Mouse (Mus musculus) MEL (cell line): Measurements from ENCODE around the gene Slc1a4. TPM values are rescaled to one million over a fixed set of nuclear protein-coding genes. Genes with fewer than 3 reads are reported as not detected.

Experiments used
- DNase-seq: peaks from one replicate; pipeline ENCODE4 v3.0.0; 2011; ENCODE audit warnings: low read depth, low spot score
- H3K27ac ChIP-seq: 2 replicates; pipeline ENCODE4 v1.5.1; 2012; ENCODE audit warnings: low read depth, mild to moderate bottlenecking, control low read depth, low read length, moderate library complexity; ENCODE audit not compliant: control insufficient read depth
- H3K27me3 ChIP-seq, 2 experiments: fragments of 150-350 bp in 1 of 2; sonication (generic) in 1 of 2; 2 replicates each; pipeline ENCODE4 v1.6.1; 2012; ENCODE audit warnings: low read length in 2 of 2, mild to moderate bottlenecking in 2 of 2, improper control_type of control experiment in 1 of 2, moderate library complexity in 1 of 2; ENCODE audit not compliant: insufficient read depth in 2 of 2, control insufficient read depth in 1 of 2
- H3K36me3 ChIP-seq, 2 experiments: 2 replicates each; pipeline ENCODE4 v1.6.1; 2012 to 2014; ENCODE audit warnings: low read length in 2 of 2, improper control_type of control experiment in 1 of 2, inconsistent platforms in 1 of 2, mild to moderate bottlenecking in 1 of 2; ENCODE audit not compliant: insufficient read depth in 2 of 2, control insufficient read depth in 1 of 2
- H3K4me1 ChIP-seq, 2 experiments: fragments of 150-350 bp in 1 of 2; sonication (generic) in 1 of 2; 2 replicates each; pipeline ENCODE4 v1.6.1; 2012; ENCODE audit warnings: low read length in 2 of 2, improper control_type of control experiment in 1 of 2, mild to moderate bottlenecking in 1 of 2; ENCODE audit not compliant: insufficient read depth in 2 of 2, control insufficient read depth in 1 of 2
- H3K4me3 ChIP-seq, 2 experiments: fragments of 150-350 bp in 1 of 2; sonication (generic) in 1 of 2; 2 replicates each; pipeline ENCODE4 v1.5.1; 2012; ENCODE audit warnings: low read depth in 2 of 2, low read length in 2 of 2, mild to moderate bottlenecking in 2 of 2, moderate library complexity in 2 of 2, control low read depth in 1 of 2, improper control_type of control experiment in 1 of 2; ENCODE audit not compliant: control insufficient read depth in 1 of 2, insufficient read depth in 1 of 2
- H3K79me2 ChIP-seq: 2 replicates; pipeline ENCODE4 v1.6.1; 2012; ENCODE audit warnings: mild to moderate bottlenecking, low read length, moderate library complexity; ENCODE audit not compliant: control insufficient read depth, poor library complexity, insufficient read depth
- H3K9ac ChIP-seq: 2 replicates; pipeline ENCODE4 v1.6.1; 2012; ENCODE audit warnings: low read depth, mild to moderate bottlenecking, control low read depth, low read length, moderate library complexity; ENCODE audit not compliant: control insufficient read depth, poor library complexity, severe bottlenecking
- H3K9me3 ChIP-seq: fragments of 150-350 bp; sonication (generic); replicated peaks from 2 replicates; pipeline ENCODE4 v1.6.1; 2012; ENCODE audit warnings: mild to moderate bottlenecking, low read length, improper control_type of control experiment, moderate library complexity; ENCODE audit not compliant: insufficient read depth
- BHLHE40 ChIP-seq: IDR thresholded peaks from 2 replicates; pipeline ENCODE4 v1.6.1; 2012; ENCODE audit warnings: low read depth, mild to moderate bottlenecking, inconsistent platforms, low read length, improper control_type of control experiment, borderline replicate concordance
- CHD1 ChIP-seq: IDR thresholded peaks from 2 replicates; pipeline ENCODE4 v1.6.1; 2012; ENCODE audit warnings: low read depth, mild to moderate bottlenecking, inconsistent platforms, low read length, improper control_type of control experiment
- CHD2 ChIP-seq: IDR thresholded peaks from 2 replicates; pipeline ENCODE4 v1.6.1; 2011; ENCODE audit warnings: low read length, improper control_type of control experiment
- CTCF ChIP-seq, 3 experiments: IDR thresholded peaks in 2 of 3; conservative IDR thresholded peaks in 1 of 3; 2 replicates each; pipeline ENCODE4 v1.5.1; 2011 to 2012; ENCODE audit warnings: low read length in 3 of 3, low read depth in 2 of 3, mild to moderate bottlenecking in 2 of 3, improper control_type of control experiment in 1 of 3, inconsistent platforms in 1 of 3, mixed read lengths in 1 of 3, moderate library complexity in 1 of 3; ENCODE audit not compliant: control insufficient read depth in 1 of 3, insufficient read depth in 1 of 3, poor library complexity in 1 of 3, severe bottlenecking in 1 of 3
- E2F4 ChIP-seq: IDR thresholded peaks from 2 replicates; pipeline ENCODE4 v1.6.1; 2011; ENCODE audit warnings: low read depth, low read length, improper control_type of control experiment, borderline replicate concordance
- ELF1 ChIP-seq: IDR thresholded peaks from 2 replicates; pipeline ENCODE4 v1.6.1; 2014; ENCODE audit warnings: low read depth, mild to moderate bottlenecking, inconsistent platforms, low read length, improper control_type of control experiment, moderate library complexity
- EP300 ChIP-seq, 2 experiments: IDR thresholded peaks; 2 replicates each; pipeline ENCODE4 v1.6.1; 2011; ENCODE audit warnings: improper control_type of control experiment in 2 of 2, low read length in 2 of 2, low read depth in 1 of 2, mild to moderate bottlenecking in 1 of 2
- ETS1 ChIP-seq: IDR thresholded peaks from 2 replicates; pipeline ENCODE4 v1.6.1; 2012; ENCODE audit warnings: low read depth, mild to moderate bottlenecking, inconsistent platforms, low read length, improper control_type of control experiment, moderate library complexity
- GABPA ChIP-seq: IDR thresholded peaks from 2 replicates; pipeline ENCODE4 v1.6.1; 2012; ENCODE audit warnings: low read depth, mild to moderate bottlenecking, inconsistent platforms, low read length, improper control_type of control experiment, moderate library complexity
- GATA1 ChIP-seq: IDR thresholded peaks from 2 replicates; pipeline ENCODE4 v1.6.1; 2011; ENCODE audit warnings: low read depth, low read length, improper control_type of control experiment
- HCFC1 ChIP-seq: IDR thresholded peaks from 2 replicates; pipeline ENCODE4 v1.6.1; 2012; ENCODE audit warnings: low read depth, mild to moderate bottlenecking, inconsistent platforms, low read length, improper control_type of control experiment, moderate library complexity
- JUND ChIP-seq: IDR thresholded peaks from 2 replicates; pipeline ENCODE4 v1.6.1; 2011; ENCODE audit warnings: low read depth, mild to moderate bottlenecking, improper control_type of control experiment, low read length
- KAT2A ChIP-seq: conservative IDR thresholded peaks from 2 replicates; pipeline ENCODE4 v1.6.1; 2012; ENCODE audit warnings: low read depth, low read length, improper control_type of control experiment, inconsistent platforms
- MAFK ChIP-seq: IDR thresholded peaks from 2 replicates; pipeline ENCODE4 v1.6.1; 2011; ENCODE audit warnings: low read depth, mild to moderate bottlenecking, low read length, improper control_type of control experiment, borderline replicate concordance
- MAZ ChIP-seq: IDR thresholded peaks from 2 replicates; pipeline ENCODE4 v1.6.1; 2012; ENCODE audit warnings: low read depth, mild to moderate bottlenecking, inconsistent platforms, low read length, improper control_type of control experiment
- MEF2A ChIP-seq: IDR thresholded peaks from 2 replicates; pipeline ENCODE4 v1.6.1; 2014; ENCODE audit warnings: low read depth, mild to moderate bottlenecking, inconsistent platforms, low read length, improper control_type of control experiment; ENCODE audit not compliant: poor library complexity, insufficient replicate concordance, severe bottlenecking; ENCODE audit errors: extremely low read depth
- MXI1 ChIP-seq: IDR thresholded peaks from 2 replicates; pipeline ENCODE4 v1.6.1; 2011; ENCODE audit warnings: mild to moderate bottlenecking, low read depth, low read length, improper control_type of control experiment
- MYB ChIP-seq: IDR thresholded peaks from 2 replicates; pipeline ENCODE4 v1.6.1; 2011; ENCODE audit warnings: mild to moderate bottlenecking, low read depth, low read length, improper control_type of control experiment
- MYC ChIP-seq: IDR thresholded peaks from 2 replicates; pipeline ENCODE4 v1.6.1; 2011; ENCODE audit warnings: low read depth, mild to moderate bottlenecking, low read length, improper control_type of control experiment, moderate library complexity
- NRF1 ChIP-seq: IDR thresholded peaks from 2 replicates; pipeline ENCODE4 v1.6.1; 2014; ENCODE audit warnings: low read depth, mild to moderate bottlenecking, inconsistent platforms, low read length, improper control_type of control experiment, moderate library complexity; ENCODE audit not compliant: poor library complexity, insufficient read depth, severe bottlenecking
- POLR2A ChIP-seq, 2 experiments: IDR thresholded peaks; 2 replicates each; pipeline ENCODE4 v1.6.1; 2011 to 2012; ENCODE audit warnings: low read length in 2 of 2, mild to moderate bottlenecking in 2 of 2, control low read depth in 1 of 2, improper control_type of control experiment in 1 of 2, low read depth in 1 of 2, moderate library complexity in 1 of 2; ENCODE audit not compliant: control insufficient read depth in 1 of 2, insufficient read depth in 1 of 2, poor library complexity in 1 of 2
- POLR2AphosphoS2 ChIP-seq: IDR thresholded peaks from 2 replicates; pipeline ENCODE4 v1.6.1; 2011; ENCODE audit warnings: low read length, improper control_type of control experiment
- POLR2AphosphoS5 ChIP-seq: IDR thresholded peaks from 2 replicates; pipeline ENCODE4 v1.6.1; 2012; ENCODE audit warnings: low read depth, borderline replicate concordance, mild to moderate bottlenecking, inconsistent platforms, low read length, moderate library complexity, mixed read lengths
- RAD21 ChIP-seq: IDR thresholded peaks from 2 replicates; pipeline ENCODE4 v1.6.1; 2011; ENCODE audit warnings: mild to moderate bottlenecking, low read depth, low read length, improper control_type of control experiment
- RCOR1 ChIP-seq: IDR thresholded peaks from 2 replicates; pipeline ENCODE4 v1.6.1; 2012; ENCODE audit warnings: low read depth, mild to moderate bottlenecking, inconsistent platforms, low read length, improper control_type of control experiment
- SIN3A ChIP-seq: IDR thresholded peaks from 2 replicates; pipeline ENCODE4 v1.6.1; 2012; ENCODE audit warnings: low read length, improper control_type of control experiment, inconsistent platforms
- SMC3 ChIP-seq: IDR thresholded peaks from 2 replicates; pipeline ENCODE4 v1.6.1; 2011; ENCODE audit warnings: low read depth, low read length, improper control_type of control experiment
- TAL1 ChIP-seq: IDR thresholded peaks from 2 replicates; pipeline ENCODE4 v1.6.1; 2012; ENCODE audit warnings: mild to moderate bottlenecking, inconsistent platforms, low read length, moderate library complexity, mixed read lengths
- TBP ChIP-seq: IDR thresholded peaks from 2 replicates; pipeline ENCODE4 v1.8.0; 2011; ENCODE audit warnings: low read depth, low read length, improper control_type of control experiment
- TCF12 ChIP-seq: IDR thresholded peaks from 2 replicates; pipeline ENCODE4 v1.6.1; 2014; ENCODE audit warnings: low read depth, mild to moderate bottlenecking, inconsistent platforms, low read length, improper control_type of control experiment, moderate library complexity
- UBTF ChIP-seq: IDR thresholded peaks from 2 replicates; pipeline ENCODE4 v1.6.1; 2012; ENCODE audit warnings: low read depth, mild to moderate bottlenecking, inconsistent platforms, low read length, improper control_type of control experiment, moderate library complexity, borderline replicate concordance; ENCODE audit not compliant: insufficient read depth
- ZC3H11A ChIP-seq: IDR thresholded peaks from 2 replicates; pipeline ENCODE4 v1.6.1; 2012; ENCODE audit warnings: low read depth, mild to moderate bottlenecking, inconsistent platforms, low read length, improper control_type of control experiment
- ZKSCAN1 ChIP-seq: IDR thresholded peaks from 2 replicates; pipeline ENCODE4 v1.6.1; 2012; ENCODE audit warnings: low read depth, mild to moderate bottlenecking, inconsistent platforms, low read length, improper control_type of control experiment, moderate library complexity
- ZMIZ1 ChIP-seq: IDR thresholded peaks from 2 replicates; pipeline ENCODE4 v1.6.1; 2012; ENCODE audit warnings: low read depth, mild to moderate bottlenecking, inconsistent platforms, low read length, improper control_type of control experiment, moderate library complexity
- ZNF384 ChIP-seq: IDR thresholded peaks from 2 replicates; pipeline ENCODE4 v1.6.1; 2012; ENCODE audit warnings: low read depth, mild to moderate bottlenecking, inconsistent platforms, low read length, improper control_type of control experiment
- polyA plus RNA-seq, 2 experiments: library from polyadenylated mRNA; stranded (reverse) in 1 of 2; unstranded in 1 of 2; fragments of >175 nt in 1 of 2; fragments of >200 nt in 1 of 2; gene quantifications; 2 replicates each; pipeline versions ENCODE4 v1.2.1 to v1.2.4; 2012; ENCODE audit warnings: low replicate concordance in 2 of 2, low read depth in 1 of 2; ENCODE audit not compliant: insufficient read length in 2 of 2, insufficient read depth in 1 of 2, missing spikeins in 1 of 2
- total RNA-seq: library from RNA; depleted of rRNA; stranded (reverse); fragments of 300-350 nt; gene quantifications from 2 replicates; pipeline ENCODE4 v1.2.3, GENCODE M21; 2012

The Slc1a4 gene
- total and polyA plus RNA-seq, 3 experiments: 21.7 to 32.3 TPM; not detected in 1

DNA sequence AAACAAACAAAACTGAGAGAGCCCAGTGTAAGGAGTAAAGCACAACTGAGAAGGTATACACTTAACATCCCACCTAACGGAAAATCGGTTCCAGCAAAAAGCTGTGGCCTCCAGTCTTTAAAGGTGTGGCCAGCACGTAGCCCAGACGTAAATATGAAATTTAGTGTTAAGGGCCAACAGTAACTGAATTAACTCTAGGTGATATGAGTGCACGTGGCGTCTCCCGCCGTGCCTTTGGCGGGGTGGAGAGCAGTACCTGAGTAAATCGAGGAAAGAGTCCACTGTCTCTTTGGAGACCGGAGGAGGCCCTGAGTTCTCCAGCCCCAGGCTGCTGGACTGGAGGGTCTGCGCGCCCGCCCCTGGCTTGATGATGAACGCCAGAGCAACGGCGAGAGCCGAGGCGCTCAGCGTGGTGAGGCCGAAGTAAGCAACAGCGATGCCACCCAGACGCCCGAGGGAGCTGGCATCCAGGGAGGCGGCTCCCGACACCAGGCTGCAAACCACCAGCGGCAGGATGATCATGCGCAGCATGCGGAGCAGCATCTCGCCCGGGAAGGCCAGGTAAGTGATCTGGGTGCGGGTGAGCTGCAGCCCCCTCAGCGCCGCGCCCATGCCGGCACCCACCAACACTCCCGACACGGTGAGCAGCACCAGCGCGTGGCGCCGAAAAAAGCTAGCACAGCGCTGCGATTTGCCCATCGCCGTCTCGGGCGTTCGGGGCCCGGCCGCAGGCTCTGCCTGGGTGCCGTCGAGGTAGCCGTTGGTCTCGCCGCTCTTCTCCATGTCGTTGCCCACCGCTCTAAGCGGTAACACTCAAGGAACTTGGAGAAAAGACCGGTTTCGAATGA, 599 bp downstream of the Slc1a4 start:
- Histone ChIP-seq H3K36me3 (peaks cover 3 to 23% of the 10 kb centered on the region in 2 experiments; a peak in 3 of 4 replicates), H3K27me3 (no peaks in the 10 kb centered on the region), H3K79me2 (peaks cover 41% of the 10 kb centered on the region), H3K4me3 (peak overlapping the region; percentile 66 to 90), H3K9ac (peak overlapping the region; percentile 85), H3K27ac (peak overlapping the region; percentile 95), H3K9me3 (no peaks in the 10 kb centered on the region), H3K4me1 (peaks cover 6 to 24% of the 10 kb centered on the region in 2 experiments; a peak in 3 of 4 replicates)
- peak; percentile 79 for DNase-seq
- TF ChIP-seq JUND (no peak), TAL1 (no peak), NRF1 (peak; percentile 57; the same call in 1 of the 2 replicates), MAFK (no peak), ZKSCAN1 (no peak), SMC3 (no peak), HCFC1 (peak; percentile 48; the same call in 1 of the 2 replicates), GATA1 (no peak), MAZ (no peak), CHD2 (no peak), TCF12 (0 out of 2 replicates have a peak, but pooled peaks have one; percentile 26), ZNF384 (no peak), ZC3H11A (no peak), CHD1 (peak; percentile 72), TBP (peak; percentile 55; the same call in 1 of the 2 replicates), ZMIZ1 (peak; percentile 64), SIN3A (peak; percentile 87), MYC (peak; percentile 96), RCOR1 (no peak), MYB (peak; percentile 10; the same call in 1 of the 2 replicates), E2F4 (no peak), EP300 (IDR thresholded peaks at IDR 0.05; ENCODE audit: low read depth in 1 of 2, low read length in 2 of 2) (peak in 1 of 2 experiments; percentile 35; a peak in 3 of 4 replicates), POLR2AphosphoS2 (no peak), POLR2A (IDR thresholded peaks at IDR 0.05; ENCODE audit: control insufficient read depth in 1 of 2, insufficient read depth in 1 of 2, low read depth in 1 of 2, low read length in 2 of 2, poor library complexity in 1 of 2) (no peak; a peak in 1 of 4 replicates), GABPA (no peak), ETS1 (no peak), MEF2A (no peak), MXI1 (peak; percentile 98), KAT2A (0 out of 2 replicates have a peak, but pooled peaks have one; percentile 25), ELF1 (no peak), RAD21 (no peak), UBTF (0 out of 2 replicates have a peak, but pooled peaks have one; percentile 45), CTCF (IDR thresholded peaks at IDR 0.05 in 2 of 3, conservative IDR thresholded peaks at IDR 0.05 in 1 of 3; ENCODE audit: control insufficient read depth in 1 of 3, insufficient read depth in 1 of 3, low read depth in 2 of 3, low read length in 3 of 3, poor library complexity in 1 of 3, severe bottlenecking in 1 of 3) (no peak), POLR2AphosphoS5 (no peak), BHLHE40 (peak; percentile 23; the same call in 1 of the 2 replicates)
